Comparison of ENCODE assay signal across 8 mouse cellular contexts in genomic region chr5:108549137-108549488, GRCm38 (mm10). TPM values are rescaled to one million over a fixed set of nuclear protein-coding genes. Genes with fewer than 3 reads are reported as not detected.
DNase-seq lines count a peak whose midpoint lies in the region; ATAC-seq and TF ChIP-seq lines count a peak whose summit lies in the region.

No protein-coding gene starts in this region.

- TF ChIP-seq POLR2A in thymus, adult 2 months (IDR thresholded peaks at IDR 0.05; ENCODE audit: control insufficient read depth, extremely low read depth, insufficient read depth, low read length, poor library complexity) = no peak

- WGBS in kidney, embryonic 16.5 days = 21% methylated on average over 7 of the region's 7 CpGs
- WGBS in embryonic facial prominence, embryonic 15.5 days = 17% methylated on average over 7 of the region's 7 CpGs
- WGBS in hindbrain, embryonic 15.5 days = 16% methylated on average over 7 of the region's 7 CpGs
- 13% methylated on average over 7 of the region's 7 CpGs for WGBS in midbrain, postnatal 0 days
- WGBS in thymus, adult 2 months = 26% methylated on average over 7 of the region's 7 CpGs

- no peak for DNase-seq in kidney, adult 8-10 months
- DNase-seq in midbrain, postnatal 0 days (ENCODE audit: low spot score) = peak; percentile 8
- DNase-seq in thymus, adult 2 months = no peak
- no peak for DNase-seq in left cerebral cortex, adult 9 months (ENCODE audit: low spot score in 2 of 2)
- no peak for DNase-seq in layer of hippocampus, adult 11-12 months (ENCODE audit: low spot score)

- no peaks in the 10 kb centered on the region for H3K9me3 ChIP-seq in kidney, embryonic 16.5 days (ENCODE audit: low read length)
- H3K9me3 ChIP-seq in embryonic facial prominence, embryonic 15.5 days (replicated peaks) = no peaks in the 10 kb centered on the region
- H3K9me3 ChIP-seq in hindbrain, embryonic 15.5 days = no peaks in the 10 kb centered on the region
- H3K9me3 ChIP-seq in midbrain, postnatal 0 days (ENCODE audit: low read length) = no peaks in the 10 kb centered on the region

- H3K4me2 ChIP-seq in kidney, embryonic 16.5 days (replicated peaks; ENCODE audit: low read depth, low read length) = peak overlapping the region; percentile 61
- H3K4me2 ChIP-seq in embryonic facial prominence, embryonic 15.5 days (replicated peaks) = peak overlapping the region; percentile 61
- peak overlapping the region; percentile 74 for H3K4me2 ChIP-seq in hindbrain, embryonic 15.5 days
- peak overlapping the region; percentile 75 for H3K4me2 ChIP-seq in midbrain, postnatal 0 days (ENCODE audit: low read depth, low read length, poor library complexity, severe bottlenecking)

- ATAC-seq in kidney, embryonic 16.5 days (ENCODE audit: low FRiP score, low TSS enrichment) = no peak
- no peak for ATAC-seq in embryonic facial prominence, embryonic 15.5 days (ENCODE audit: insufficient number of reproducible peaks, low FRiP score, low TSS enrichment, low read depth)
- ATAC-seq in hindbrain, embryonic 15.5 days (ENCODE audit: low FRiP score, low read depth) = no peak
- no peak for ATAC-seq in midbrain, postnatal 0 days (ENCODE audit: low FRiP score)

- H3K27ac ChIP-seq in kidney, embryonic 16.5 days (ENCODE audit: low read length) = no peak overlapping the region
- no peak overlapping the region for H3K27ac ChIP-seq in embryonic facial prominence, embryonic 15.5 days (replicated peaks)
- peak overlapping the region; percentile 82 for H3K27ac ChIP-seq in hindbrain, embryonic 15.5 days (replicated peaks)
- H3K27ac ChIP-seq in midbrain, postnatal 0 days (ENCODE audit: low read depth, low read length) = peak overlapping the region; percentile 87
- H3K27ac ChIP-seq in thymus, adult 2 months (ENCODE audit: control insufficient read depth, insufficient read depth, low read length) = no peak overlapping the region

- H3K27me3 ChIP-seq in kidney, embryonic 16.5 days (ENCODE audit: insufficient read depth, low read length) = peaks cover 29% of the 10 kb centered on the region
- peaks cover 36% of the 10 kb centered on the region for H3K27me3 ChIP-seq in embryonic facial prominence, embryonic 15.5 days
- 0 out of 2 replicates have a peak, but pooled peaks cover 8% of the 10 kb centered on the region for H3K27me3 ChIP-seq in hindbrain, embryonic 15.5 days
- H3K27me3 ChIP-seq in midbrain, postnatal 0 days (ENCODE audit: insufficient read depth, low read length) = no peaks in the 10 kb centered on the region
- H3K27me3 ChIP-seq in thymus, adult 2 months (ENCODE audit: control insufficient read depth, insufficient read depth, low read length) = peaks cover 13% of the 10 kb centered on the region

- H3K4me1 ChIP-seq in kidney, embryonic 16.5 days (ENCODE audit: insufficient read depth, low read length) = peaks cover 11% of the 10 kb centered on the region; the same call in 1 of the 2 replicates
- peaks cover 13% of the 10 kb centered on the region for H3K4me1 ChIP-seq in embryonic facial prominence, embryonic 15.5 days
- H3K4me1 ChIP-seq in hindbrain, embryonic 15.5 days (replicated peaks) = peaks cover 25% of the 10 kb centered on the region
- peaks cover 3% of the 10 kb centered on the region; the same call in 1 of the 2 replicates for H3K4me1 ChIP-seq in midbrain, postnatal 0 days (ENCODE audit: insufficient read depth, low read length)
- no peaks in the 10 kb centered on the region for H3K4me1 ChIP-seq in thymus, adult 2 months (replicated peaks; ENCODE audit: control insufficient read depth, insufficient read depth, low read length)

- no peak overlapping the region for H3K9ac ChIP-seq in kidney, embryonic 16.5 days (replicated peaks; ENCODE audit: low read length)
- no peak overlapping the region for H3K9ac ChIP-seq in embryonic facial prominence, embryonic 15.5 days
- peak overlapping the region; percentile 70 for H3K9ac ChIP-seq in hindbrain, embryonic 15.5 days
- H3K9ac ChIP-seq in midbrain, postnatal 0 days (replicated peaks; ENCODE audit: low read length, poor library complexity, severe bottlenecking) = peak overlapping the region; percentile 83

- H3K36me3 ChIP-seq in kidney, embryonic 16.5 days (ENCODE audit: insufficient read depth, low read length) = no peaks in the 10 kb centered on the region
- no peaks in the 10 kb centered on the region for H3K36me3 ChIP-seq in embryonic facial prominence, embryonic 15.5 days
- peaks cover 5% of the 10 kb centered on the region; the same call in 1 of the 2 replicates for H3K36me3 ChIP-seq in hindbrain, embryonic 15.5 days
- 0 out of 2 replicates have a peak, but pooled peaks cover 3% of the 10 kb centered on the region for H3K36me3 ChIP-seq in midbrain, postnatal 0 days (ENCODE audit: insufficient read depth, low read length)
- H3K36me3 ChIP-seq in thymus, adult 2 months (ENCODE audit: control insufficient read depth, insufficient read depth, low read length) = no peaks in the 10 kb centered on the region

- no peak for TF ChIP-seq CTCF in midbrain, postnatal 0 days (IDR thresholded peaks at IDR 0.05)
- TF ChIP-seq CTCF in thymus, adult 2 months (IDR thresholded peaks at IDR 0.05; ENCODE audit: borderline replicate concordance, control insufficient read depth, extremely low read depth, insufficient read depth, low read length, poor library complexity) = no peak

- H3K4me3 ChIP-seq in kidney, embryonic 16.5 days (ENCODE audit: low read length) = no peak overlapping the region
- peak overlapping the region; percentile 31; the same call in 1 of the 2 replicates for H3K4me3 ChIP-seq in embryonic facial prominence, embryonic 15.5 days (replicated peaks)
- peak overlapping the region; percentile 50 for H3K4me3 ChIP-seq in hindbrain, embryonic 15.5 days
- H3K4me3 ChIP-seq in midbrain, postnatal 0 days (ENCODE audit: low read depth, low read length) = peak overlapping the region; percentile 63
- H3K4me3 ChIP-seq in thymus, adult 2 months (ENCODE audit: control insufficient read depth, insufficient read depth, low read length) = no peak overlapping the region

RNA-seq across cellular contexts. Expression of gene Cplx1, which starts 0.7 kb away (rescaled TPM):
- 0.44 and 1.1 TPM in 2 replicates for polyA plus RNA-seq in kidney, embryonic 16.5 days (2015; fragmentation: Nextera tagmentation; extraction: Ambion mirVana)
- 0.38 and 0.89 TPM in 2 replicates for polyA plus RNA-seq in embryonic facial prominence, embryonic 15.5 days (2015; fragmentation: Nextera tagmentation; extraction: Ambion mirVana)
- 170 and 187 TPM in 2 replicates for polyA plus RNA-seq in hindbrain, embryonic 15.5 days (2015; fragmentation: Nextera tagmentation; extraction: Ambion mirVana)
- 47.2 and 66.4 TPM in 2 replicates for total RNA-seq in midbrain, postnatal 0 days (2014; rRNA removed)
- polyA plus RNA-seq in midbrain, postnatal 0 days (2015; fragmentation: Nextera tagmentation; extraction: Ambion mirVana) = 97.4 and 117 TPM in 2 replicates
- polyA plus RNA-seq in thymus, adult 2 months (2012; rRNA removed) = 0.27 and 0.29 TPM in 2 replicates

Comparison
In these comparisons a context has a peak if more than half of its experiments do, and no peak if none do; other contexts are left out.
1. H3K27ac ChIP-seq: peak in hindbrain, embryonic 15.5 days (single experiment) and midbrain, postnatal 0 days (single experiment); none in kidney, embryonic 16.5 days (single experiment), embryonic facial prominence, embryonic 15.5 days (single experiment) and thymus, adult 2 months (single experiment).
2. H3K4me3 ChIP-seq: peak in embryonic facial prominence, embryonic 15.5 days (single experiment), hindbrain, embryonic 15.5 days (single experiment) and midbrain, postnatal 0 days (single experiment); none in kidney, embryonic 16.5 days (single experiment) and thymus, adult 2 months (single experiment).
3. H3K9ac ChIP-seq: peak in hindbrain, embryonic 15.5 days (single experiment) and midbrain, postnatal 0 days (single experiment); none in kidney, embryonic 16.5 days (single experiment) and embryonic facial prominence, embryonic 15.5 days (single experiment).
4. RNA of gene Cplx1, which starts 0.7 kb away (polyA plus RNA-seq): 170 to 187 TPM in hindbrain, embryonic 15.5 days and 97.4 to 117 TPM in midbrain, postnatal 0 days; 0.38 to 0.89 TPM in embryonic facial prominence, embryonic 15.5 days, 0.44 to 1.1 TPM in kidney, embryonic 16.5 days and 0.27 to 0.29 TPM in thymus, adult 2 months; every median in the first group is over 10 times any median in the second.
5. Peak in every context shown above with its lines, with median percentiles within 50 percentile points of each other: H3K4me2 ChIP-seq.